Mouse (Mus musculus) CD8-positive naive resting alpha-beta T cell, adult 57 days (primary cell): ENCODE data around the gene Plekhg2. TPM values are rescaled to one million over a fixed set of nuclear protein-coding genes. Genes with fewer than 3 reads are reported as not detected.

ENCODE experiments used
- total RNA-seq: library from RNA; stranded (reverse); gene quantifications from one replicate; pipeline ENCODE4 v1.2.4, GENCODE M21; 2023

The Plekhg2 gene
- 155 TPM for total RNA-seq

GRCm38 (mm10) chr7:28372251-28373108 lies at the start of gene Plekhg2:
Plekhg2 (minus strand) TSS chr7:28372599.

GRCm38 (mm10) chr7:28392429-28393271 lies 20.3 kb upstream of the Plekhg2 start, which contains the start of the genes Med29 and Paf1:
Med29 (minus strand) TSS chr7:28392708.
Paf1 (plus strand) TSS chr7:28392951.

GRCm38 (mm10) chr7:28380237-28381016 lies 8.0 kb upstream of the Plekhg2 start, which contains the start of gene Zfp36:
Zfp36 (minus strand) TSS chr7:28380253.

GRCm38 (mm10) chr7:28350155-28350883 lies 22.1 kb downstream of the Plekhg2 start, which contains the start of gene Rps16:
Rps16 (plus strand) TSS chr7:28350652.

GRCm38 (mm10) chr7:28338108-28338998 lies 34.0 kb downstream of the Plekhg2 start, which contains the start of gene Supt5:
Supt5 (minus strand) TSS chr7:28338746.

GRCm38 (mm10) chr7:28311926-28312543 lies 60.4 kb downstream of the Plekhg2 start, which contains the start of gene Timm50:
Timm50 (minus strand) TSS chr7:28312072.

Other genes starting within 250 kb of the Plekhg2 start
- not detected for gene 9530053A07Rik, start 243.1 kb downstream of the Plekhg2 start, total RNA-seq
- gene Fbl, start 202.9 kb downstream of the Plekhg2 start, total RNA-seq = 194 TPM
- 16.6 TPM for gene Dyrk1b, start 193.1 kb downstream of the Plekhg2 start, total RNA-seq
- 10.0 TPM for gene Eid2, start 104.7 kb downstream of the Plekhg2 start, total RNA-seq
- 4.3 TPM for gene Eid2b, start 94.9 kb downstream of the Plekhg2 start, total RNA-seq
- not detected for gene Selenov, start 81.4 kb downstream of the Plekhg2 start, total RNA-seq
- gene Dll3, start 70.4 kb downstream of the Plekhg2 start, total RNA-seq = not detected
- 29.7 TPM for gene Timm50, start 60.5 kb downstream of the Plekhg2 start, total RNA-seq
- 160 TPM for gene Supt5, start 33.9 kb downstream of the Plekhg2 start, total RNA-seq
- gene Rps16, start 21.9 kb downstream of the Plekhg2 start, total RNA-seq = 5,585 TPM
- gene Zfp36, start 7.7 kb upstream of the Plekhg2 start, total RNA-seq = 501 TPM
- gene Med29, start 20.1 kb upstream of the Plekhg2 start, total RNA-seq = 15.7 TPM
- 141 TPM for gene Paf1, start 20.4 kb upstream of the Plekhg2 start, total RNA-seq
- gene Gmfg, start 64.8 kb upstream of the Plekhg2 start, total RNA-seq = 234 TPM
- gene Lrfn1, start 79.4 kb upstream of the Plekhg2 start, total RNA-seq = 2.2 TPM
- not detected for gene Ifnl2, start 137.9 kb upstream of the Plekhg2 start, total RNA-seq
- not detected for gene Ifnl3, start 150.2 kb upstream of the Plekhg2 start, total RNA-seq
- 1.0 TPM for gene Sycn, start 168.3 kb upstream of the Plekhg2 start, total RNA-seq
- 0.55 TPM for gene Nccrp1, start 174.7 kb upstream of the Plekhg2 start, total RNA-seq
- gene Samd4b, start 225.5 kb upstream of the Plekhg2 start, total RNA-seq = 36.4 TPM
- 10.5 TPM for gene Pak4, start 225.6 kb upstream of the Plekhg2 start, total RNA-seq